Comparison of ENCODE assay signal across 25 mouse cellular contexts in the genomic region with DNA sequence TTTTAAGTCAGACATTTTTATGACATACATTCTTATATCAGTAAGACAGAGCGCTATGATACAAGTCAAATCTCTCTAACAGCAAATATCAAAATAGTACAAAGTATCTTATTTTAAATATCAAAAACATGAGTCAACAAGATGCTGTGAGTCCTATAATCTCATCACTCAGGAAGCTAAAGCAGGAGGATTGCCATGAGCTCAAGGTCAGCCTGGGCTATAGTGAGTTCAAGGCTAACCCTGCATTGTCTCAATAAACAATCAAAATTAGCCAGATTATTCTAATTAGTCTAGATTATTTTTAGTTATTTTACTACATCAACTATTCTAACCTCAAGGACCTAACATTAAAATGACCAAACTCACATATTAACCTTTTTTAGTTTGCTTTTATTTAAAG. TPM values are rescaled to one million over a fixed set of nuclear protein-coding genes. Genes with fewer than 3 reads are reported as not detected.
DNase-seq lines count a peak whose midpoint lies in the region; TF ChIP-seq lines count a peak whose summit lies in the region.
"Had no signal": no experiment of that assay in that cellular context is flagged by ENCODE, and none has a peak within 500 bp of the region (broad histone marks: within the 10 kb centered on the region; RNA-seq: fewer than 3 reads in every experiment).

No protein-coding gene starts in this region.

- WGBS in spleen, adult 2 months: 74% methylated on average over 1 of the region's 1 CpGs

- peaks cover 73% of the 10 kb centered on the region for H3K79me2 ChIP-seq in CH12.LX (replicated peaks; ENCODE audit: control insufficient read depth, extremely low read depth, insufficient read depth, poor library complexity, severe bottlenecking)

- in situ Hi-C loops in CH12.LX (cut with MboI; ENCODE audit: low pct_ligation_motif_present, low pct_unique_long_range_greater_than_20kb, low sequenced_read_pairs): no loop called here

- H3K4me1 ChIP-seq in spleen, adult 2 months (ENCODE audit: control insufficient read depth, insufficient read depth, insufficient read length): peaks cover 5% of the 10 kb centered on the region; the same call in 1 of the 2 replicates
- peaks cover 3 to 47% of the 10 kb centered on the region in 2 experiments; a peak in 3 of 4 replicates for H3K4me1 ChIP-seq in CH12.LX (ENCODE audit: control insufficient read depth in 1 of 2, insufficient read depth in 2 of 2)

- H3K36me3 ChIP-seq in spleen, adult 2 months (ENCODE audit: control insufficient read depth, insufficient read depth, low read length): peaks cover under 1% of the 10 kb centered on the region; the same call in 1 of the 2 replicates
- H3K36me3 ChIP-seq in CH12.LX (replicated peaks in 1 of 2; ENCODE audit: control insufficient read depth in 1 of 2, insufficient read depth in 1 of 2, low read length in 1 of 2): peaks cover 16 to 37% of the 10 kb centered on the region in 2 experiments
- H3K36me3 ChIP-seq: embryonic facial prominence, embryonic 10.5 days; embryonic facial prominence, embryonic 12.5 days; forebrain, embryonic 15.5 days had no signal

- no peak overlapping the region; the same call in 1 of the 2 replicates for H3K27ac ChIP-seq in spleen, adult 2 months (ENCODE audit: insufficient read depth, low read length)
- no peak overlapping the region for H3K27ac ChIP-seq in CH12.LX (ENCODE audit: insufficient read depth, low read depth)
- H3K27ac ChIP-seq: embryonic facial prominence, embryonic 10.5 days; embryonic facial prominence, embryonic 12.5 days; forebrain, embryonic 13.5 days; forebrain, embryonic 15.5 days had no signal

- TF ChIP-seq CTCF in spleen, adult 2 months (IDR thresholded peaks at IDR 0.05; ENCODE audit: extremely low read depth, insufficient read depth, insufficient read length, insufficient replicate concordance): no peak
- no peak for TF ChIP-seq CTCF in CH12.LX (conservative IDR thresholded peaks at IDR 0.05 in 1 of 2, IDR thresholded peaks at IDR 0.05 in 1 of 2; ENCODE audit: low read depth in 2 of 2, low read length in 2 of 2)

- H3K4me2 ChIP-seq in CH12.LX (ENCODE audit: insufficient read depth, low read depth, poor library complexity, severe bottlenecking): peak overlapping the region; percentile 56
- H3K4me2 ChIP-seq: embryonic facial prominence, embryonic 12.5 days; forebrain, embryonic 13.5 days; forebrain, embryonic 15.5 days had no signal

- no peaks in the 10 kb centered on the region for H3K27me3 ChIP-seq in spleen, adult 2 months (ENCODE audit: control insufficient read depth, insufficient read depth, low read length)
- H3K27me3 ChIP-seq in CH12.LX (replicated peaks): no peaks in the 10 kb centered on the region

- no peak for DNase-seq in spleen, adult 2 months (ENCODE audit: low read depth in 1 of 2, low spot score in 2 of 2)
- no peak for DNase-seq in spleen, adult 18-20 months
- peak; percentile 45 for DNase-seq in A20 (ENCODE audit: low read depth, low spot score)
- no peak for DNase-seq in CH12.LX (ENCODE audit: extremely low read depth)
- no peak for DNase-seq in gastrocnemius, adult 8-10 months (ENCODE audit: low spot score in 2 of 2)
- DNase-seq: adrenal gland, adult 2 months; adrenal gland, postnatal 10 days; adrenal gland, postnatal 25 days; B cell, adult 2 months; cerebellum, adult 11-12 months; cerebellum, adult 2 months; cerebellum, adult 9-10 months; cerebellum, postnatal 10 days; cerebellum, postnatal 25 days; forebrain, postnatal 0 days had no signal

- dilution Hi-C loops in CH12.LX (cut with MboI; ENCODE audit: extremely low pct_ligation_motif_present, extremely low pct_unique_long_range_greater_than_20kb, low sequenced_read_pairs): no loop called here

- no peak for TF ChIP-seq POLR2A in spleen, adult 2 months (IDR thresholded peaks at IDR 0.05; ENCODE audit: low read depth, low read length)
- TF ChIP-seq POLR2A in CH12.LX (IDR thresholded peaks at IDR 0.05; ENCODE audit: low read depth, low read length): no peak

- H3K9me3 ChIP-seq in CH12.LX (replicated peaks; ENCODE audit: low read length): peaks cover 24% of the 10 kb centered on the region
- H3K9me3 ChIP-seq: embryonic facial prominence, embryonic 12.5 days; forebrain, embryonic 15.5 days had no signal

- no peak for TF ChIP-seq RAD21 in CH12.LX (IDR thresholded peaks at IDR 0.05; ENCODE audit: low read depth, low read length)

- peak overlapping the region; percentile 28 for H3K4me3 ChIP-seq in spleen, adult 2 months (ENCODE audit: extremely low read depth, insufficient read depth, insufficient read length)
- H3K4me3 ChIP-seq in CH12.LX (replicated peaks in 1 of 3; ENCODE audit: low read depth in 2 of 3, low read length in 2 of 3, poor library complexity in 1 of 3): peak overlapping the region; percentile 10 to 69 (median 38)
- H3K4me3 ChIP-seq: embryonic facial prominence, embryonic 10.5 days; embryonic facial prominence, embryonic 12.5 days; forebrain, embryonic 13.5 days; forebrain, embryonic 15.5 days had no signal

- H3K9ac ChIP-seq in CH12.LX (ENCODE audit: insufficient read depth, low read depth): peak overlapping the region; percentile 30; the same call in 1 of the 2 replicates
- H3K9ac ChIP-seq: embryonic facial prominence, embryonic 12.5 days; forebrain, embryonic 13.5 days; forebrain, embryonic 15.5 days; forebrain, postnatal 0 days had no signal

- 0 out of 2 replicates have a peak, but pooled peaks have one; percentile 10 for TF ChIP-seq EP300 in CH12.LX (IDR thresholded peaks at IDR 0.05; ENCODE audit: low read length)

TF ChIP-seq in CH12.LX, 34 proteins besides CTCF, POLR2A, EP300 and RAD21:
- TF ChIP-seq ETS1 (conservative IDR thresholded peaks at IDR 0.05; ENCODE audit: low read depth, low read length): no peak
- TF ChIP-seq TCF12 (IDR thresholded peaks at IDR 0.05; ENCODE audit: low read depth, low read length): 0 out of 2 replicates have a peak, but pooled peaks have one; percentile 21
- TF ChIP-seq E2F4 (IDR thresholded peaks at IDR 0.05; ENCODE audit: insufficient replicate concordance, low read depth, low read length): 0 out of 2 replicates have a peak, but pooled peaks have one; percentile 24
- TF ChIP-seq JUN (IDR thresholded peaks at IDR 0.05; ENCODE audit: insufficient read depth, low read depth, low read length): no peak
- TF ChIP-seq SIN3A (IDR thresholded peaks at IDR 0.05; ENCODE audit: low read length): 0 out of 2 replicates have a peak, but pooled peaks have one; percentile 67

RNA-seq across cellular contexts. Expression of gene Ikzf3, which starts 2.4 kb away (rescaled TPM):
- polyA plus RNA-seq in spleen, adult 2 months (2012; rRNA removed): 104 and 113 TPM in 2 replicates
- 110 and 124 TPM in 2 replicates for total RNA-seq in CH12.LX (2012; rRNA removed)
- total RNA-seq in CH12.LX (2014; rRNA removed): 118 and 130 TPM in 2 replicates
- 238 and 243 TPM in 2 replicates for polyA plus RNA-seq in CH12.LX (2012; ENCODE audit: insufficient read length, low read depth)
- not detected for total RNA-seq in gastrocnemius, adult 8-10 months (2022)
- polyA plus RNA-seq: forebrain, embryonic 13.5 days had no signal

RNA-seq across cellular contexts. Expression of gene Zpbp2, which starts 7.5 kb away (rescaled TPM):
- polyA plus RNA-seq in spleen, adult 2 months (2012; rRNA removed): 1.2 TPM in 2 replicates
- total RNA-seq in CH12.LX (2012; rRNA removed) (3.1 and 3.9 TPM in 2 replicates), CH12.LX (2014; rRNA removed) (3.2 and 5.0 TPM in 2 replicates)
- 3.0 and 3.7 TPM in 2 replicates for polyA plus RNA-seq in CH12.LX (2012; ENCODE audit: insufficient read length, low read depth)
- total RNA-seq in gastrocnemius, adult 8-10 months (2022): not detected
- total RNA-seq: forebrain, postnatal 0 days had no signal
- polyA plus RNA-seq: embryonic facial prominence, embryonic 12.5 days; embryonic facial prominence, embryonic 14.5 days; forebrain, embryonic 13.5 days; forebrain, postnatal 0 days had no signal

RNA-seq across cellular contexts. Expression of gene Ormdl3, which starts 43.8 kb away (rescaled TPM):
- 37.4 and 42.9 TPM in 2 replicates for polyA plus RNA-seq in spleen, adult 2 months (2012; rRNA removed)
- total RNA-seq in CH12.LX (2012; rRNA removed) (45.1 and 49.7 TPM in 2 replicates), CH12.LX (2014; rRNA removed) (30.6 and 32.9 TPM in 2 replicates)
- polyA plus RNA-seq in CH12.LX (2012; ENCODE audit: insufficient read length, low read depth): 32.5 and 34.9 TPM in 2 replicates
- 10 to 100 TPM; 26.7 to 31.9 (median 28.4) TPM for total RNA-seq in gastrocnemius, adult 8-10 months (2022)

RNA-seq across cellular contexts. Expression of gene Lrrc3c, which starts 54.7 kb away (rescaled TPM):
- not detected in 2 replicates for polyA plus RNA-seq in spleen, adult 2 months (2012; rRNA removed)
- total RNA-seq in CH12.LX (2012; rRNA removed) (not detected in 2 replicates), CH12.LX (2014; rRNA removed) (not detected in 2 replicates)
- polyA plus RNA-seq in CH12.LX (2012; ENCODE audit: insufficient read length, low read depth): not detected in 2 replicates
- total RNA-seq in gastrocnemius, adult 8-10 months (2022): not detected
- total RNA-seq: adrenal gland, adult 2 months; adrenal gland, postnatal 10 days; adrenal gland, postnatal 25 days; ES-E14; forebrain, postnatal 0 days; MEL had no signal
- polyA plus RNA-seq: adrenal gland, adult 2 months; CD4-positive, CD25-positive, alpha-beta regulatory T cell, adult 4 months; cerebellum, adult 2 months; cortical plate, adult 2 months; embryonic facial prominence, embryonic 10.5 days; embryonic facial prominence, embryonic 12.5 days; embryonic facial prominence, embryonic 14.5 days; forebrain, embryonic 11.5 days; forebrain, embryonic 13.5 days; forebrain, embryonic 15.5 days; forebrain, postnatal 0 days had no signal

Comparison
In these comparisons a context has a peak if more than half of its experiments do, and no peak if none do; other contexts are left out.
1. RNA of gene Ikzf3, which starts 2.4 kb away (total RNA-seq): 110 to 130 TPM in CH12.LX; not detected in gastrocnemius, adult 8-10 months; every median in the first group is over 100 times any median in the second.
2. RNA of gene Zpbp2, which starts 7.5 kb away (total RNA-seq): 3.1 to 5.0 TPM in CH12.LX; not detected in gastrocnemius, adult 8-10 months; every median in the first group is over 4 times any median in the second.